Mouse (Mus musculus) left cerebral cortex, adult 2 months (tissue): ENCODE data around the gene Sobp. TPM values are rescaled to one million over a fixed set of nuclear protein-coding genes. Genes with fewer than 3 reads are reported as not detected.

Experiments
- DNase-seq, 2 experiments: peaks; one replicate each; pipeline ENCODE4 v3.0.0; 2021 to 2022; ENCODE audit warnings: low spot score in 2 of 2, mixed read lengths in 1 of 2; ENCODE audit errors: extremely low spot score in 1 of 2
- H3K27ac ChIP-seq: fragments of 200-600 bp; 2 replicates; pipeline ENCODE4 v1.8.1; 2022
- H3K4me3 ChIP-seq: fragments of 200-600 bp; 2 replicates; pipeline ENCODE4 v1.8.1; 2022
- CTCF ChIP-seq: fragments of 200-600 bp; IDR thresholded peaks from 2 replicates; pipeline ENCODE4 v1.8.1; 2022; ENCODE audit warnings: antibody characterized with exemption, mild to moderate bottlenecking, moderate library complexity
- intact Hi-C: fragments of 180-260 bp; cut with DNase I; formaldehyde crosslinking; loops from one replicate; pipeline ENCODE4 v1.15.1; 2025
- total RNA-seq, 2 experiments: library from RNA; stranded (reverse); gene quantifications; 2 replicates each; pipeline ENCODE4 v1.2.3; 2021

The Sobp gene
- total RNA-seq, 2 experiments from 2014 or later = 76.4 to 77.1 TPM

- no peak overlapping the region for H3K27ac ChIP-seq
- no peak for DNase-seq
- no peak overlapping the region for H3K4me3 ChIP-seq
- intact Hi-C loops = loop anchor here (5.0 to 10.0 kb wide), 2 partner anchors 430 to 497 kb away; no protein-coding TSS in a partner anchor
- no peak for TF ChIP-seq CTCF
These were observed 219.1 kb downstream of the Sobp start for GRCm38 (mm10) chr10:42955205-42955604.

DNA sequence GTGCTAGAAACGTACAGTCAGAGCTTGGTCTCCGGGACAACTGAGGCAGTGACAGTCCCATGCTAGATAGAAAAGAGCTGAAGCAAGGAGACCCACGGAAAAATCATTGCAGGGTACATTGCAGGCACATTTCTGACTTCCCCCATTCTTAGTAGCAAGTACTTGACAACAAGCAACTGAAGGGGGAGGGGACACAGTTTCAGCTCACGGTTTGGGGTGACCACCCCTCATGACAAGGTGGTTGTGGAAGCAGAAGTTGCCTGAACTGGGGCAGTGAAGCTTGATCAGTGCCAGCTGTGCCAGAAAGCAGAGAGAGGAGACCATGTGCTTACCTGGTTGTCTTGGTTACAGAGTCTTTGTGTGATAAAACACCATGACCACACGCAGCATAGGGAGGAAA, 220.7 kb downstream of the Sobp start:
- no peak for TF ChIP-seq CTCF
- no peak overlapping the region for H3K4me3 ChIP-seq
- DNase-seq = no peak
- no peak overlapping the region for H3K27ac ChIP-seq
- intact Hi-C loops = loop anchor here (10.0 kb wide), 1 partner anchor 431 kb away; no protein-coding TSS in a partner anchor

Other genes with a start within 250 kb of the Sobp start
- 1 to 10 TPM; 2.6 to 3.3 TPM for gene 9030612E09Rik, start 174 bp upstream of the Sobp start, total RNA-seq
- gene Pdss2, start 47.0 kb upstream of the Sobp start, total RNA-seq = 10 to 100 TPM; 16.9 to 17.2 TPM